Mouse (Mus musculus) MEL (cell line): ENCODE data around the gene Dusp5. TPM values are rescaled to one million over a fixed set of nuclear protein-coding genes. Genes with fewer than 3 reads are reported as not detected.

Source experiments
- DNase-seq: peaks from one replicate; pipeline ENCODE4 v3.0.0; 2011; ENCODE audit warnings: low read depth, low spot score
- H3K27ac ChIP-seq: 2 replicates; pipeline ENCODE4 v1.5.1; 2012; ENCODE audit warnings: low read depth, mild to moderate bottlenecking, control low read depth, low read length, moderate library complexity; ENCODE audit not compliant: control insufficient read depth
- H3K27me3 ChIP-seq, 2 experiments: fragments of 150-350 bp in 1 of 2; sonication (generic) in 1 of 2; 2 replicates each; pipeline ENCODE4 v1.6.1; 2012; ENCODE audit warnings: low read length in 2 of 2, mild to moderate bottlenecking in 2 of 2, improper control_type of control experiment in 1 of 2, moderate library complexity in 1 of 2; ENCODE audit not compliant: insufficient read depth in 2 of 2, control insufficient read depth in 1 of 2
- H3K36me3 ChIP-seq, 2 experiments: 2 replicates each; pipeline ENCODE4 v1.6.1; 2012 to 2014; ENCODE audit warnings: low read length in 2 of 2, improper control_type of control experiment in 1 of 2, inconsistent platforms in 1 of 2, mild to moderate bottlenecking in 1 of 2; ENCODE audit not compliant: insufficient read depth in 2 of 2, control insufficient read depth in 1 of 2
- H3K4me1 ChIP-seq, 2 experiments: fragments of 150-350 bp in 1 of 2; sonication (generic) in 1 of 2; 2 replicates each; pipeline ENCODE4 v1.6.1; 2012; ENCODE audit warnings: low read length in 2 of 2, improper control_type of control experiment in 1 of 2, mild to moderate bottlenecking in 1 of 2; ENCODE audit not compliant: insufficient read depth in 2 of 2, control insufficient read depth in 1 of 2
- H3K4me3 ChIP-seq, 2 experiments: fragments of 150-350 bp in 1 of 2; sonication (generic) in 1 of 2; 2 replicates each; pipeline ENCODE4 v1.5.1; 2012; ENCODE audit warnings: low read depth in 2 of 2, low read length in 2 of 2, mild to moderate bottlenecking in 2 of 2, moderate library complexity in 2 of 2, control low read depth in 1 of 2, improper control_type of control experiment in 1 of 2; ENCODE audit not compliant: control insufficient read depth in 1 of 2, insufficient read depth in 1 of 2
- H3K79me2 ChIP-seq: 2 replicates; pipeline ENCODE4 v1.6.1; 2012; ENCODE audit warnings: mild to moderate bottlenecking, low read length, moderate library complexity; ENCODE audit not compliant: control insufficient read depth, poor library complexity, insufficient read depth
- H3K9ac ChIP-seq: 2 replicates; pipeline ENCODE4 v1.6.1; 2012; ENCODE audit warnings: low read depth, mild to moderate bottlenecking, control low read depth, low read length, moderate library complexity; ENCODE audit not compliant: control insufficient read depth, poor library complexity, severe bottlenecking
- H3K9me3 ChIP-seq: fragments of 150-350 bp; sonication (generic); replicated peaks from 2 replicates; pipeline ENCODE4 v1.6.1; 2012; ENCODE audit warnings: mild to moderate bottlenecking, low read length, improper control_type of control experiment, moderate library complexity; ENCODE audit not compliant: insufficient read depth
- BHLHE40 ChIP-seq: IDR thresholded peaks from 2 replicates; pipeline ENCODE4 v1.6.1; 2012; ENCODE audit warnings: low read depth, mild to moderate bottlenecking, inconsistent platforms, low read length, improper control_type of control experiment, borderline replicate concordance
- CHD1 ChIP-seq: IDR thresholded peaks from 2 replicates; pipeline ENCODE4 v1.6.1; 2012; ENCODE audit warnings: low read depth, mild to moderate bottlenecking, inconsistent platforms, low read length, improper control_type of control experiment
- CHD2 ChIP-seq: IDR thresholded peaks from 2 replicates; pipeline ENCODE4 v1.6.1; 2011; ENCODE audit warnings: low read length, improper control_type of control experiment
- CTCF ChIP-seq, 3 experiments: IDR thresholded peaks in 2 of 3; conservative IDR thresholded peaks in 1 of 3; 2 replicates each; pipeline ENCODE4 v1.5.1; 2011 to 2012; ENCODE audit warnings: low read length in 3 of 3, low read depth in 2 of 3, mild to moderate bottlenecking in 2 of 3, improper control_type of control experiment in 1 of 3, inconsistent platforms in 1 of 3, mixed read lengths in 1 of 3, moderate library complexity in 1 of 3; ENCODE audit not compliant: control insufficient read depth in 1 of 3, insufficient read depth in 1 of 3, poor library complexity in 1 of 3, severe bottlenecking in 1 of 3
- E2F4 ChIP-seq: IDR thresholded peaks from 2 replicates; pipeline ENCODE4 v1.6.1; 2011; ENCODE audit warnings: low read depth, low read length, improper control_type of control experiment, borderline replicate concordance
- ELF1 ChIP-seq: IDR thresholded peaks from 2 replicates; pipeline ENCODE4 v1.6.1; 2014; ENCODE audit warnings: low read depth, mild to moderate bottlenecking, inconsistent platforms, low read length, improper control_type of control experiment, moderate library complexity
- EP300 ChIP-seq, 2 experiments: IDR thresholded peaks; 2 replicates each; pipeline ENCODE4 v1.6.1; 2011; ENCODE audit warnings: improper control_type of control experiment in 2 of 2, low read length in 2 of 2, low read depth in 1 of 2, mild to moderate bottlenecking in 1 of 2
- GATA1 ChIP-seq: IDR thresholded peaks from 2 replicates; pipeline ENCODE4 v1.6.1; 2011; ENCODE audit warnings: low read depth, low read length, improper control_type of control experiment
- KAT2A ChIP-seq: conservative IDR thresholded peaks from 2 replicates; pipeline ENCODE4 v1.6.1; 2012; ENCODE audit warnings: low read depth, low read length, improper control_type of control experiment, inconsistent platforms
- MEF2A ChIP-seq: IDR thresholded peaks from 2 replicates; pipeline ENCODE4 v1.6.1; 2014; ENCODE audit warnings: low read depth, mild to moderate bottlenecking, inconsistent platforms, low read length, improper control_type of control experiment; ENCODE audit not compliant: poor library complexity, insufficient replicate concordance, severe bottlenecking; ENCODE audit errors: extremely low read depth
- MYC ChIP-seq: IDR thresholded peaks from 2 replicates; pipeline ENCODE4 v1.6.1; 2011; ENCODE audit warnings: low read depth, mild to moderate bottlenecking, low read length, improper control_type of control experiment, moderate library complexity
- POLR2A ChIP-seq, 2 experiments: IDR thresholded peaks; 2 replicates each; pipeline ENCODE4 v1.6.1; 2011 to 2012; ENCODE audit warnings: low read length in 2 of 2, mild to moderate bottlenecking in 2 of 2, control low read depth in 1 of 2, improper control_type of control experiment in 1 of 2, low read depth in 1 of 2, moderate library complexity in 1 of 2; ENCODE audit not compliant: control insufficient read depth in 1 of 2, insufficient read depth in 1 of 2, poor library complexity in 1 of 2
- SIN3A ChIP-seq: IDR thresholded peaks from 2 replicates; pipeline ENCODE4 v1.6.1; 2012; ENCODE audit warnings: low read length, improper control_type of control experiment, inconsistent platforms
- TBP ChIP-seq: IDR thresholded peaks from 2 replicates; pipeline ENCODE4 v1.8.0; 2011; ENCODE audit warnings: low read depth, low read length, improper control_type of control experiment
- TCF12 ChIP-seq: IDR thresholded peaks from 2 replicates; pipeline ENCODE4 v1.6.1; 2014; ENCODE audit warnings: low read depth, mild to moderate bottlenecking, inconsistent platforms, low read length, improper control_type of control experiment, moderate library complexity
- UBTF ChIP-seq: IDR thresholded peaks from 2 replicates; pipeline ENCODE4 v1.6.1; 2012; ENCODE audit warnings: low read depth, mild to moderate bottlenecking, inconsistent platforms, low read length, improper control_type of control experiment, moderate library complexity, borderline replicate concordance; ENCODE audit not compliant: insufficient read depth
- ZC3H11A ChIP-seq: IDR thresholded peaks from 2 replicates; pipeline ENCODE4 v1.6.1; 2012; ENCODE audit warnings: low read depth, mild to moderate bottlenecking, inconsistent platforms, low read length, improper control_type of control experiment
- ZNF384 ChIP-seq: IDR thresholded peaks from 2 replicates; pipeline ENCODE4 v1.6.1; 2012; ENCODE audit warnings: low read depth, mild to moderate bottlenecking, inconsistent platforms, low read length, improper control_type of control experiment
- polyA plus RNA-seq, 2 experiments: library from polyadenylated mRNA; stranded (reverse) in 1 of 2; unstranded in 1 of 2; fragments of >175 nt in 1 of 2; fragments of >200 nt in 1 of 2; gene quantifications; 2 replicates each; pipeline versions ENCODE4 v1.2.1 to v1.2.4; 2012; ENCODE audit warnings: low replicate concordance in 2 of 2, low read depth in 1 of 2; ENCODE audit not compliant: insufficient read length in 2 of 2, insufficient read depth in 1 of 2, missing spikeins in 1 of 2
- total RNA-seq: library from RNA; depleted of rRNA; stranded (reverse); fragments of 300-350 nt; gene quantifications from 2 replicates; pipeline ENCODE4 v1.2.3, GENCODE M21; 2012

The Dusp5 gene
- total and polyA plus RNA-seq, 3 experiments = 7.6 to 13.8 TPM; not detected in 1

DNA sequence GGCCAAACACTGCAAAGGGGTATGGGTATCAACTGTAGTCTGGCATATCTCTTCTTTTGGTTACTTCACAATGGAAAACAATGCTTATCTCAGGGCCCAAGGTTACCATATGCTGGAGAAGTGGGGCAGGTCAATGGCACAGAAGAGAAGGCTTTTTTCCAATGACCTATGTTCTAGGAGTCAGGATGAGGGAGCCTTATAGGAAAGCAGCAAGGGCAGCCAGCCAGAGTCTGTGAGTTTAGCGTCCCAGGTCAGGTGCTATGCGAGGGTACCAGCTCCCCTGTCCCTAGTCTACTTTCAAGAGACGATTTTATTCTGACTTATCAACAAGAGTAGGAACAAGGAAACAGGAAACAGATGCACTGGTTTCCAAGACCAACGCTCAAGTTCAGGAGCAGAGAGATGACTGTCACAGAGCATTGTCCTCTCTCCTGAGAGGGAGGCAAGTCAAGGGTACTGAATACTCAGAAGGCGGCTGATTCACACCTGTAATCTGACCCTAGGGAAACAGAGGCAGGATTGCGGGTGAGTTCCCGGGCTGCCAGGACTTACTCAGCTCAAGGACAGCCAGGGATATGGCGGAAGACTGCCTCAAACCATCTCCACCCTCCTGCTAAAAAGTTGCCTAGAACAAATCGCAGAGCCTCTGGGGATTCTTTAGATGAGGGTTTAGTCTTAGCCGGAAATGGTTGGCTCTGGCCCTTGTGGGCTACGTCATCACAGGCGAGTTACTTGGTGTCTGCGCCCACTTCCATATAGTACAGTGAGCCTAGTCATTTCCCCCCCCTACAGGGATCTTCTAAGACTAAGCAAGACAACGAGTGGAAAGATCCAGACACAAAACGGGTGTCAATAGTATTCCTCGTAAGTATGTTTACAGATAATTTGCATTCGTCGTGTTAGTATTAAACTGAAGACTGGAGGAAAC is 42.9 kb downstream of the Dusp5 start:
- peaks cover 0 to 8% of the 10 kb centered on the region in 2 experiments; a peak in 1 of 4 replicates for H3K4me1 ChIP-seq
- no peak overlapping the region for H3K4me3 ChIP-seq
- H3K9ac ChIP-seq = no peak overlapping the region
- no peak for TF ChIP-seq ZNF384
- no peak for TF ChIP-seq POLR2A (IDR thresholded peaks at IDR 0.05; ENCODE audit: control insufficient read depth in 1 of 2, insufficient read depth in 1 of 2, low read depth in 1 of 2, low read length in 2 of 2, poor library complexity in 1 of 2)
- TF ChIP-seq SIN3A = no peak
- TF ChIP-seq MEF2A = no peak
- no peak for TF ChIP-seq KAT2A
- TF ChIP-seq TBP = no peak
- no peak for TF ChIP-seq E2F4
- TF ChIP-seq GATA1 = no peak
- TF ChIP-seq ZC3H11A = no peak
- H3K36me3 ChIP-seq = 0 out of 4 replicates have a peak, but pooled peaks cover 0 to 3% of the 10 kb centered on the region in 2 experiments
- DNase-seq = no peak
- H3K79me2 ChIP-seq = no peaks in the 10 kb centered on the region
- H3K27me3 ChIP-seq = peaks cover 14 to 21% of the 10 kb centered on the region in 2 experiments
- no peak overlapping the region for H3K27ac ChIP-seq
- no peaks in the 10 kb centered on the region for H3K9me3 ChIP-seq

DNA sequence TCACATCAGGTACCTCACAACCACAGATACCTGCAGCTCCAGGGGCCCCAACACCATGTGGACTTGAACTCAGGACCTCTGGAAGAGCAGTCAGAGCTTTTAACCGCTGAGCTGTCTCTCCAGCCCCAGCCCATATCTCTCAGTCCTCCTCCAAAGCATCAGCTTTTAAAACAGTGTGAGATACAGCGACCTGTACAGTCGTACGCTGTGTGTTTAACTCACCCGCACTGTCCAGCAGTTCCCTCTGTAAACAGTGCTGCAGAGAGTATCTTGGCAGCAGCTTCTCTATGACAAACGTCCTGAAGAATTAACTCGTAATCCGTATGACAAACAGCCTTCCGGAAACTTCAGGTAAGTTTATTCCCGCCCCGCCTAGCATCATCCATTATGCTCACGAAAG is 43.7 kb downstream of the Dusp5 start:
- TF ChIP-seq POLR2A (IDR thresholded peaks at IDR 0.05; ENCODE audit: control insufficient read depth in 1 of 2, insufficient read depth in 1 of 2, low read depth in 1 of 2, low read length in 2 of 2, poor library complexity in 1 of 2) (no peak), ZNF384 (no peak), MYC (no peak), ELF1 (no peak), TCF12 (no peak), CTCF (IDR thresholded peaks at IDR 0.05 in 2 of 3, conservative IDR thresholded peaks at IDR 0.05 in 1 of 3; ENCODE audit: control insufficient read depth in 1 of 3, insufficient read depth in 1 of 3, low read depth in 2 of 3, low read length in 3 of 3, poor library complexity in 1 of 3, severe bottlenecking in 1 of 3) (no peak), CHD2 (no peak), CHD1 (no peak), BHLHE40 (no peak), UBTF (no peak), EP300 (IDR thresholded peaks at IDR 0.05; ENCODE audit: low read depth in 1 of 2, low read length in 2 of 2) (no peak)
- Histone ChIP-seq H3K79me2 (no peaks in the 10 kb centered on the region), H3K4me1 (peaks cover 0 to 8% of the 10 kb centered on the region in 2 experiments; a peak in 1 of 4 replicates), H3K36me3 (0 out of 4 replicates have a peak, but pooled peaks cover 0 to 3% of the 10 kb centered on the region in 2 experiments), H3K27ac (no peak overlapping the region), H3K4me3 (no peak overlapping the region), H3K27me3 (peaks cover 17 to 19% of the 10 kb centered on the region in 2 experiments), H3K9me3 (no peaks in the 10 kb centered on the region), H3K9ac (no peak overlapping the region)
- DNase-seq = no peak
